Mouse (Mus musculus) 3134 (cell line): Measurements from ENCODE around the gene Thnsl1.
"Not testable (repeated sequence)": the region's sequence is repeated elsewhere in the genome, so short reads cannot be mapped to it uniquely, and the experiment has no call there.

Experiments used
- DNase-seq: peaks from one replicate; pipeline ENCODE4 v3.0.0-alpha.2; 2011; ENCODE audit warnings: low spot score; ENCODE audit not compliant: insufficient read length; ENCODE audit errors: extremely low read depth

Gene Thnsl1

GRCm38 (mm10) chr2:21235844-21236386 lies 30.4 kb downstream of the Thnsl1 start:
- DNase-seq = no peak

GRCm38 (mm10) chr2:21236846-21237245 lies 31.3 kb downstream of the Thnsl1 start:
- DNase-seq = peak; percentile 69

- DNase-seq = not testable (repeated sequence)
Observed at GRCm38 (mm10) chr2:21244104-21244503, 38.6 kb downstream of the Thnsl1 start.

- DNase-seq = no peak
Observed at GRCm38 (mm10) chr2:21244986-21245385, 39.5 kb downstream of the Thnsl1 start.

GRCm38 (mm10) chr2:21245477-21246102 lies 40.1 kb downstream of the Thnsl1 start:
- no peak for DNase-seq

GRCm38 (mm10) chr2:21253644-21254043 lies 48.1 kb downstream of the Thnsl1 start:
- no peak for DNase-seq

GRCm38 (mm10) chr2:21254308-21254707 lies 48.8 kb downstream of the Thnsl1 start:
- DNase-seq = no peak

- DNase-seq = no peak
Observed at GRCm38 (mm10) chr2:21258281-21258680, 52.8 kb downstream of the Thnsl1 start.

GRCm38 (mm10) chr2:21259081-21259480 lies 53.6 kb downstream of the Thnsl1 start:
- DNase-seq = no peak

GRCm38 (mm10) chr2:21260060-21260459 lies 54.5 kb downstream of the Thnsl1 start:
- no peak for DNase-seq

- peak; percentile 35 for DNase-seq
Observed at GRCm38 (mm10) chr2:21261370-21262006, 56.0 kb downstream of the Thnsl1 start.

GRCm38 (mm10) chr2:21264031-21264430 lies 58.5 kb downstream of the Thnsl1 start:
- no peak for DNase-seq
